In the genomic region with DNA sequence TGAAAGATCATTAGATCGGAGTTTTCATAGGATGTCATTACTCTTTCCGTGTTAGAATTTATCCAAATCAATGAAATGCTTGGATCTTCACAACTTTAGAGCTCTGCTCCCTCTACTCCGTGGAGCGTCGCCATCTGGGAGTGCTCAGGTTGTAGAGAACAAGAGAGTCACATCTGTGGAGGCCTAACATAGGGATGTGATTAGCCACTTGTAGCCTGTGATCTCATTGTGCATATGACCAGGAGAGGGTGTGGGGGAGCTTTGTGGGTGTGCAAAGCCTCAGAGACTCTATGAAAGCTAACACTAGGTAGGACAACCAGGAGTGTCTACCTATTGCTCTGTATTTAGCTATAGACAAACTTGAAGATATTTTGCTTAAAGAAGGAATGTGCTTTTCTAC, we compare ENCODE assay signal across 29 mouse cellular contexts.
DNase-seq lines count a peak whose midpoint lies in the region; ATAC-seq and TF ChIP-seq lines count a peak whose summit lies in the region.
"Had no signal": no experiment of that assay in that cellular context is flagged by ENCODE, and none has a peak within 500 bp of the region (broad histone marks: within the 10 kb centered on the region; RNA-seq: fewer than 3 reads in every experiment).

No protein-coding gene starts in this region.

- no peak for DNase-seq in liver, embryonic 14.5 days (ENCODE audit: low read depth in 3 of 3, low spot score in 3 of 3)
- peak; percentile 59 for DNase-seq in embryonic facial prominence, embryonic 11.5 days (ENCODE audit: low spot score)
- DNase-seq in limb, embryonic 11.5 days (ENCODE audit: low spot score): peak; percentile 36
- no peak for DNase-seq in hindbrain, embryonic 11.5 days (ENCODE audit: low spot score)
- DNase-seq: adrenal gland, postnatal 10 days; adrenal gland, postnatal 36 days; B cell, adult 2 months; cerebellum, adult 18-20 months; cerebellum, adult 9-10 months; cerebellum, postnatal 14 days; gastrocnemius, adult 2 months; gastrocnemius, postnatal 14 days; heart, adult 18-20 months; heart, postnatal 10 days; heart, postnatal 36 days had no signal

- H3K27ac ChIP-seq in kidney, embryonic 16.5 days (ENCODE audit: low read length): no peak overlapping the region
- H3K27ac ChIP-seq in kidney, embryonic 15.5 days: no peak overlapping the region
- H3K27ac ChIP-seq in liver, embryonic 14.5 days: no peak overlapping the region
- no peak overlapping the region for H3K27ac ChIP-seq in liver, embryonic 12.5 days
- no peak overlapping the region for H3K27ac ChIP-seq in embryonic facial prominence, embryonic 11.5 days (replicated peaks; ENCODE audit: low read depth, low read length)
- H3K27ac ChIP-seq in limb, embryonic 11.5 days (replicated peaks; ENCODE audit: low read depth, low read length): no peak overlapping the region
- H3K27ac ChIP-seq in hindbrain, embryonic 11.5 days (ENCODE audit: low read depth, low read length): no peak overlapping the region
- H3K27ac ChIP-seq: embryonic facial prominence, embryonic 13.5 days; forebrain, embryonic 13.5 days; gastrocnemius, adult 2 months; heart, embryonic 15.5 days; hindbrain, embryonic 12.5 days had no signal

- TF ChIP-seq CTCF in liver, embryonic 14.5 days (IDR thresholded peaks at IDR 0.05; ENCODE audit: low read depth): 0 out of 2 replicates have a peak, but pooled peaks have one; percentile 4

- no peaks in the 10 kb centered on the region for H3K36me3 ChIP-seq in kidney, embryonic 16.5 days (ENCODE audit: insufficient read depth, low read length)
- H3K36me3 ChIP-seq in kidney, embryonic 15.5 days: no peaks in the 10 kb centered on the region
- no peaks in the 10 kb centered on the region for H3K36me3 ChIP-seq in liver, embryonic 14.5 days (replicated peaks; ENCODE audit: control insufficient read depth, insufficient read depth, low read depth)
- H3K36me3 ChIP-seq in liver, embryonic 12.5 days: no peaks in the 10 kb centered on the region
- no peaks in the 10 kb centered on the region for H3K36me3 ChIP-seq in embryonic facial prominence, embryonic 11.5 days (replicated peaks; ENCODE audit: control insufficient read depth, insufficient read depth, low read depth, low read length)
- no peaks in the 10 kb centered on the region for H3K36me3 ChIP-seq in limb, embryonic 11.5 days (ENCODE audit: control insufficient read depth, insufficient read depth, low read length)
- no peaks in the 10 kb centered on the region for H3K36me3 ChIP-seq in hindbrain, embryonic 11.5 days (ENCODE audit: control insufficient read depth, insufficient read depth, low read length)
- H3K36me3 ChIP-seq: embryonic facial prominence, embryonic 13.5 days; G1E; heart, embryonic 12.5 days; heart, embryonic 15.5 days; hindbrain, embryonic 12.5 days; hindbrain, embryonic 15.5 days had no signal

- H3K9ac ChIP-seq in kidney, embryonic 16.5 days (replicated peaks; ENCODE audit: low read length): no peak overlapping the region
- H3K9ac ChIP-seq in kidney, embryonic 15.5 days: no peak overlapping the region
- H3K9ac ChIP-seq in liver, embryonic 14.5 days (replicated peaks): no peak overlapping the region
- H3K9ac ChIP-seq in liver, embryonic 12.5 days: no peak overlapping the region
- no peak overlapping the region for H3K9ac ChIP-seq in embryonic facial prominence, embryonic 11.5 days (replicated peaks; ENCODE audit: low read length)
- H3K9ac ChIP-seq in limb, embryonic 11.5 days (ENCODE audit: low read length): no peak overlapping the region
- H3K9ac ChIP-seq in hindbrain, embryonic 11.5 days (ENCODE audit: low read depth, low read length): no peak overlapping the region
- H3K9ac ChIP-seq: embryonic facial prominence, embryonic 13.5 days; forebrain, embryonic 13.5 days; heart, embryonic 12.5 days; heart, embryonic 15.5 days; hindbrain, embryonic 12.5 days; hindbrain, embryonic 15.5 days had no signal

- H3K4me1 ChIP-seq in kidney, embryonic 16.5 days (ENCODE audit: insufficient read depth, low read length): peaks cover 11% of the 10 kb centered on the region
- peaks cover 11% of the 10 kb centered on the region; the same call in 1 of the 2 replicates for H3K4me1 ChIP-seq in kidney, embryonic 15.5 days
- H3K4me1 ChIP-seq in liver, embryonic 14.5 days (replicated peaks; ENCODE audit: control insufficient read depth in 2 of 2, insufficient read depth in 2 of 2, low read length in 1 of 2): no peaks in the 10 kb centered on the region
- H3K4me1 ChIP-seq in liver, embryonic 12.5 days: no peaks in the 10 kb centered on the region
- H3K4me1 ChIP-seq in embryonic facial prominence, embryonic 11.5 days (ENCODE audit: control insufficient read depth, insufficient read depth, low read length): no peaks in the 10 kb centered on the region
- peaks cover 3% of the 10 kb centered on the region; the same call in 1 of the 2 replicates for H3K4me1 ChIP-seq in limb, embryonic 11.5 days (ENCODE audit: control insufficient read depth, insufficient read depth, low read length)
- no peaks in the 10 kb centered on the region for H3K4me1 ChIP-seq in hindbrain, embryonic 11.5 days (replicated peaks; ENCODE audit: control insufficient read depth, insufficient read depth, low read length)

- H3K4me3 ChIP-seq in kidney, embryonic 16.5 days (ENCODE audit: low read length): no peak overlapping the region
- H3K4me3 ChIP-seq in kidney, embryonic 15.5 days (replicated peaks): no peak overlapping the region
- no peak overlapping the region for H3K4me3 ChIP-seq in liver, embryonic 14.5 days (ENCODE audit: insufficient read depth in 1 of 2, low read depth in 2 of 2, low read length in 2 of 2)
- no peak overlapping the region for H3K4me3 ChIP-seq in liver, embryonic 12.5 days
- no peak overlapping the region for H3K4me3 ChIP-seq in embryonic facial prominence, embryonic 11.5 days (ENCODE audit: low read depth, low read length)
- no peak overlapping the region for H3K4me3 ChIP-seq in limb, embryonic 11.5 days (ENCODE audit: low read depth, low read length)
- no peak overlapping the region for H3K4me3 ChIP-seq in hindbrain, embryonic 11.5 days (ENCODE audit: low read depth, low read length)
- H3K4me3 ChIP-seq: embryonic facial prominence, embryonic 13.5 days; erythroblast, embryonic 14.5 days; forebrain, embryonic 13.5 days; gastrocnemius, adult 2 months; heart, embryonic 12.5 days; heart, embryonic 15.5 days; hindbrain, embryonic 12.5 days; hindbrain, embryonic 15.5 days had no signal

- 64% methylated on average over 5 of the region's 5 CpGs for WGBS in kidney, embryonic 16.5 days
- 73% methylated on average over 5 of the region's 5 CpGs for WGBS in kidney, embryonic 15.5 days
- 66% methylated on average over 5 of the region's 5 CpGs for WGBS in liver, embryonic 14.5 days (ENCODE audit: insufficient replicate concordance)
- 76% methylated on average over 5 of the region's 5 CpGs for WGBS in liver, embryonic 12.5 days (ENCODE audit: insufficient replicate concordance)
- WGBS in embryonic facial prominence, embryonic 11.5 days: 69% methylated on average over 5 of the region's 5 CpGs
- WGBS in limb, embryonic 11.5 days: 55% methylated on average over 5 of the region's 5 CpGs
- WGBS in hindbrain, embryonic 11.5 days: 82% methylated on average over 5 of the region's 5 CpGs

- ATAC-seq in kidney, embryonic 16.5 days (ENCODE audit: low FRiP score, low TSS enrichment): peak; percentile 27; the same call in 1 of the 2 replicates
- no peak for ATAC-seq in kidney, embryonic 15.5 days (replicated peaks; ENCODE audit: low FRiP score)
- no peak for ATAC-seq in liver, embryonic 14.5 days (ENCODE audit: insufficient read depth)
- ATAC-seq in liver, embryonic 12.5 days: no peak
- no peak for ATAC-seq in embryonic facial prominence, embryonic 11.5 days (replicated peaks; ENCODE audit: insufficient number of reproducible peaks, low FRiP score, low TSS enrichment, low read depth)
- no peak for ATAC-seq in limb, embryonic 11.5 days (ENCODE audit: insufficient number of reproducible peaks, low FRiP score, low TSS enrichment, low read depth)
- no peak for ATAC-seq in hindbrain, embryonic 11.5 days (ENCODE audit: low FRiP score)
- ATAC-seq: forebrain, embryonic 13.5 days; forebrain, embryonic 16.5 days had no signal

- TF ChIP-seq EP300 in liver, embryonic 14.5 days (IDR thresholded peaks at IDR 0.05; ENCODE audit: low read depth): no peak

- H3K4me2 ChIP-seq in kidney, embryonic 16.5 days (replicated peaks; ENCODE audit: low read depth, low read length): no peak overlapping the region
- no peak overlapping the region for H3K4me2 ChIP-seq in kidney, embryonic 15.5 days
- H3K4me2 ChIP-seq in liver, embryonic 14.5 days (ENCODE audit: low read depth): no peak overlapping the region
- no peak overlapping the region for H3K4me2 ChIP-seq in liver, embryonic 12.5 days
- H3K4me2 ChIP-seq in embryonic facial prominence, embryonic 11.5 days (ENCODE audit: low read depth, low read length): no peak overlapping the region
- no peak overlapping the region for H3K4me2 ChIP-seq in limb, embryonic 11.5 days (ENCODE audit: low read depth, severe bottlenecking)
- no peak overlapping the region for H3K4me2 ChIP-seq in hindbrain, embryonic 11.5 days (replicated peaks; ENCODE audit: low read depth, low read length)
- H3K4me2 ChIP-seq: embryonic facial prominence, embryonic 13.5 days; forebrain, embryonic 13.5 days; heart, embryonic 12.5 days; heart, embryonic 15.5 days; hindbrain, embryonic 12.5 days; hindbrain, embryonic 15.5 days had no signal

- peaks cover 2% of the 10 kb centered on the region; the same call in 1 of the 2 replicates for H3K27me3 ChIP-seq in kidney, embryonic 16.5 days (ENCODE audit: insufficient read depth, low read length)
- H3K27me3 ChIP-seq in kidney, embryonic 15.5 days: peaks cover 37% of the 10 kb centered on the region
- no peaks in the 10 kb centered on the region for H3K27me3 ChIP-seq in liver, embryonic 14.5 days (ENCODE audit: control insufficient read depth, insufficient read depth, low read length)
- no peaks in the 10 kb centered on the region for H3K27me3 ChIP-seq in liver, embryonic 12.5 days (replicated peaks)
- no peaks in the 10 kb centered on the region for H3K27me3 ChIP-seq in embryonic facial prominence, embryonic 11.5 days (ENCODE audit: control insufficient read depth, insufficient read depth, low read length)
- no peaks in the 10 kb centered on the region for H3K27me3 ChIP-seq in limb, embryonic 11.5 days (ENCODE audit: control insufficient read depth, insufficient read depth, low read length)
- H3K27me3 ChIP-seq in hindbrain, embryonic 11.5 days (ENCODE audit: control insufficient read depth, insufficient read depth, low read length): no peaks in the 10 kb centered on the region
- H3K27me3 ChIP-seq: CH12.LX; embryonic facial prominence, embryonic 13.5 days; heart, embryonic 12.5 days; heart, embryonic 15.5 days; hindbrain, embryonic 12.5 days; hindbrain, embryonic 15.5 days; Patski had no signal

- H3K9me3 ChIP-seq in kidney, embryonic 16.5 days (ENCODE audit: low read length): no peaks in the 10 kb centered on the region
- H3K9me3 ChIP-seq in kidney, embryonic 15.5 days (replicated peaks): no peaks in the 10 kb centered on the region
- no peaks in the 10 kb centered on the region for H3K9me3 ChIP-seq in liver, embryonic 14.5 days (ENCODE audit: control insufficient read depth, low read length)
- H3K9me3 ChIP-seq in liver, embryonic 12.5 days (replicated peaks): no peaks in the 10 kb centered on the region
- no peaks in the 10 kb centered on the region for H3K9me3 ChIP-seq in embryonic facial prominence, embryonic 11.5 days (replicated peaks; ENCODE audit: control insufficient read depth, low read length)
- no peaks in the 10 kb centered on the region for H3K9me3 ChIP-seq in limb, embryonic 11.5 days (ENCODE audit: control insufficient read depth, low read length)
- no peaks in the 10 kb centered on the region for H3K9me3 ChIP-seq in hindbrain, embryonic 11.5 days (ENCODE audit: control insufficient read depth, low read length)
- H3K9me3 ChIP-seq: embryonic facial prominence, embryonic 13.5 days; forebrain, embryonic 13.5 days; heart, embryonic 12.5 days; heart, embryonic 15.5 days; hindbrain, embryonic 12.5 days; hindbrain, embryonic 15.5 days had no signal

Comparison
In these comparisons a context has a peak if more than half of its experiments do, and no peak if none do; other contexts are left out.
1. DNase-seq: peak in embryonic facial prominence, embryonic 11.5 days (single experiment) and limb, embryonic 11.5 days (single experiment); none in liver, embryonic 14.5 days (0 of 3) and hindbrain, embryonic 11.5 days (single experiment).